Mouse (Mus musculus) kidney, embryonic 14.5 days (tissue): ENCODE measurements around the gene Slc25a35. TPM values are rescaled to one million over a fixed set of nuclear protein-coding genes. Genes with fewer than 3 reads are reported as not detected.
"Not testable (repeated sequence)": the region's sequence is repeated elsewhere in the genome, so short reads cannot be mapped to it uniquely, and the experiment has no call there.

ENCODE experiments used
- ATAC-seq: fragments of 200-750 bp; cut with Nextera tagmentation; 2 replicates; pipeline ENCODE4 v1.8.0; 2017; ENCODE audit warnings: moderate number of reproducible peaks, mild to moderate bottlenecking, moderate TSS enrichment, moderate library complexity; ENCODE audit not compliant: low FRiP score, low TSS enrichment
- H3K27ac ChIP-seq: fragments of 300-500 bp; sonication (generic); 2 replicates; pipeline ENCODE4 v1.5.1; 2014; ENCODE audit warnings: low read depth, mild to moderate bottlenecking, low read length, moderate library complexity, mixed read lengths
- H3K27me3 ChIP-seq: fragments of 300-500 bp; sonication (generic); 2 replicates; pipeline ENCODE4 v1.6.1; 2014; ENCODE audit warnings: mild to moderate bottlenecking, low read length; ENCODE audit not compliant: control insufficient read depth, insufficient read depth
- H3K36me3 ChIP-seq: fragments of 300-500 bp; sonication (generic); 2 replicates; pipeline ENCODE4 v1.6.1; 2014; ENCODE audit warnings: low read length, mixed read lengths; ENCODE audit not compliant: control insufficient read depth, insufficient read depth
- H3K4me1 ChIP-seq: fragments of 300-500 bp; sonication (generic); 2 replicates; pipeline ENCODE4 v1.6.1; 2014; ENCODE audit warnings: low read length, mixed read lengths; ENCODE audit not compliant: control insufficient read depth, insufficient read depth
- H3K4me2 ChIP-seq: fragments of 300-500 bp; sonication (generic); replicated peaks from 2 replicates; pipeline ENCODE4 v1.6.1; 2014; ENCODE audit warnings: low read depth, mild to moderate bottlenecking, low read length
- H3K4me3 ChIP-seq: fragments of 300-500 bp; sonication (generic); 2 replicates; pipeline ENCODE4 v1.5.1; 2014; ENCODE audit warnings: mild to moderate bottlenecking, low read length
- H3K9ac ChIP-seq: fragments of 300-500 bp; sonication (generic); 2 replicates; pipeline ENCODE4 v1.6.1; 2014; ENCODE audit warnings: low read depth, mild to moderate bottlenecking, low read length, moderate library complexity
- H3K9me3 ChIP-seq: fragments of 300-500 bp; sonication (generic); 2 replicates; pipeline ENCODE4 v1.6.1; 2016; ENCODE audit warnings: low read length; ENCODE audit not compliant: control insufficient read depth
- WGBS: fragments of 180-500 bp; shearing (Covaris S2); extraction: QIAGEN DNeasy Blood & Tissue Kit; methylation state at CpG from one replicate; pipeline ENCODE4 v1.1.7; 2014; 5-methylcytosine and 5-hydroxymethylcytosine counted together
- polyA plus RNA-seq: library from polyadenylated mRNA; unstranded; fragments of >200 nt; fragmentation: Nextera tagmentation; extraction: Ambion mirVana; gene quantifications from 2 replicates; pipeline ENCODE4 v1.2.1, GENCODE M21; 2014

Gene Slc25a35
- 3.4 and 4.5 TPM in 2 replicates for polyA plus RNA-seq

DNA sequence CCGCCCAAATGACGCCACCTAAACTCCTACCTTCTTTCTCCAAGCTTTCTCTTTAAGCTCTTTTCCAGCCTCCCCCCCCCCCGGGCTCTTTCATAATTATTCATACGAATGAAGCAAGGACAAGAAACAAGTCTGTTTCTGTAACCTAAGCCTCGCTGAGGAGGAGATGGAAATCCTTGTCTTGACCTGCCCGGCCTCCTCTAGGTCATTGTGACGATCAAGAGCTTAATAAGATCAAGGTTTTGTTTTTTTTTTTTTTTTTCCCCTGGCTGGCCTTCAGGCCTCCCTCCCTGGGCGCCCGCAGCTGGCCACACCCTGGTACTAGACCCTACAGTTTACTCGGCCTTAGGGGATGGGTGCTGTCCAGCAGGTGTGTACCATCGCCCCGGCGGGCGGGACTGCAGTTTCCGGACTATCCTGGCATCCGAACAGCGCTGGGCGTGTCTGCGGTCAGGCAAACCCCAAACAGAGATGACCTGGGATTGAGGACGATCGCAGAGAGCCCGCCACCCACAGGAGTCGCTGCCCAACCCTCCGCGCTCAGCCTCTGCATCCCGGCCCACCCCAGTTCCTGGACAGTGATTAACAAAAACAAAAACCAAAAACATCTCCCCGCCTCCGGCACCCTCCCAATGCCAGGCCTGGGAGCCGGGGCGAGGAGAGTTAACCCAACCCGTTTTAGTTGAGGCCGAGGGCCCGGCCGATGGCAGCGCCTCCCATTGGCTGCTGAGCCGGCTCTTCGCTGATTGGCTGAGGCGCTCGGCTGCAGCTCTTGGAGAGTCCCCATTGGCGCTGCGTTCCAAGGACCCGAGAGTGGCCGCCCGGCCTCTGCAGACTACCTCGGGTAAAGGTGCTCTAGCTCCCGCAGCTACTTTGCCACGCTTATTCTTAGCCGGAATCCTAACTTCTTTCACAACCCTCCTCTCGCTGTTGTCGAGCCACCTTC is at the start of gene Slc25a35:
Gene Slc25a35, plus strand, starts transcription at position 795 of the 946 bp plus-strand sequence.
- H3K27me3 ChIP-seq, result no peaks in the 10 kb centered on the region
- H3K9ac ChIP-seq, result peak within 1 kb of the TSS; percentile 62
- no peak within 1 kb of the TSS for H3K27ac ChIP-seq
- peaks cover 9% of the 10 kb centered on the region for H3K4me1 ChIP-seq
- H3K36me3 ChIP-seq, result no peaks in the 10 kb centered on the region
- H3K9me3 ChIP-seq, result no peaks in the 10 kb centered on the region
- ATAC-seq, result peak; percentile 96
- WGBS, result under 1% methylated on average over 50 of the region's 50 CpGs
- peak within 1 kb of the TSS; percentile 88 for H3K4me2 ChIP-seq
- H3K4me3 ChIP-seq, result peak within 1 kb of the TSS; percentile 56

DNA sequence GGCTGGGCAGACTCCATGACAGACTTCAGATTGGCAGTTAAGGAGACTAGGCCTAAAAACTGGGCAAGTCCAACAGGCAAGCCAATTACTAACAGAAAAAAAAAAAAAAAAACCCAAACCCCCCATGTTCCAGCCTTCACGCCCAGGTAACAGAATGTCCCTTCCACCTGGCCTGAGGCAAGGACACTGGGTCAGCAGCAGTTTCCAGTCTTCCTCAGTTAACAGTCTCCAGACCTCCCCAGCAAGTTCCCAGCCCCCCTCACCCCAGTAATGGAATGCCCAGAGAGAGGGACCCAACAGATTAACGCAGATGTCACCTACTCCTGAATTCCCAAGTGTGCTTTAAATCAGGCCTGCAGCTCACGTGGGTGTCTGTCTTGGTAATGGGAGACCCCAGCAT is 44.7 kb upstream of the Slc25a35 start:
- Histone ChIP-seq H3K27ac (no peak overlapping the region), H3K4me1 (peaks cover 10% of the 10 kb centered on the region), H3K4me3 (no peak overlapping the region), H3K9ac (no peak overlapping the region), H3K36me3 (no peaks in the 10 kb centered on the region), H3K4me2 (no peak overlapping the region), H3K9me3 (no peaks in the 10 kb centered on the region), H3K27me3 (no peaks in the 10 kb centered on the region)
- ATAC-seq, result no peak
- WGBS, result 49% methylated on average over 3 of the region's 3 CpGs

DNA sequence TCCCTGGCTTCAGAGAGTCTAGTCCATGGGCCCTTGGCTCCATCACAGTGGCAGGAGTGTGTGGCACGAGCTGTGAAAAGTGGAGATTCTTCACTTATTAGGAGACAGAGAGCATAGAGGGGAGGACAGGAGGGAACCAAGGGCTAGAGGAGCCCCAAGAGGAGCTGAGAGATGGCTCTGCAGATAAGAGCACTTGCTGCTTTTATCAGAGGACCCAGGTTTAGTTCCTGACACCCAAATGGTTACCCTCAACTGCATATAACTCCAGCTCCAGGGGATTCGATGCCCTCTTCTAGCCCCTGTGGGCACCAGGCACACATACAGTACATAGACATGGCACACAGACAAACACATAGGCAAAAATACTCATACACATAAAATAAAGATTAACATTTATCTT is 43.2 kb upstream of the Slc25a35 start:
- WGBS, result 83% methylated on average over 2 of the region's 2 CpGs
- Histone ChIP-seq H3K27me3 (no peaks in the 10 kb centered on the region), H3K36me3 (no peaks in the 10 kb centered on the region), H3K4me1 (peaks cover 10% of the 10 kb centered on the region), H3K4me2 (no peak overlapping the region), H3K9me3 (no peaks in the 10 kb centered on the region), H3K27ac (no peak overlapping the region), H3K9ac (no peak overlapping the region), H3K4me3 (no peak overlapping the region)
- ATAC-seq, result no peak

DNA sequence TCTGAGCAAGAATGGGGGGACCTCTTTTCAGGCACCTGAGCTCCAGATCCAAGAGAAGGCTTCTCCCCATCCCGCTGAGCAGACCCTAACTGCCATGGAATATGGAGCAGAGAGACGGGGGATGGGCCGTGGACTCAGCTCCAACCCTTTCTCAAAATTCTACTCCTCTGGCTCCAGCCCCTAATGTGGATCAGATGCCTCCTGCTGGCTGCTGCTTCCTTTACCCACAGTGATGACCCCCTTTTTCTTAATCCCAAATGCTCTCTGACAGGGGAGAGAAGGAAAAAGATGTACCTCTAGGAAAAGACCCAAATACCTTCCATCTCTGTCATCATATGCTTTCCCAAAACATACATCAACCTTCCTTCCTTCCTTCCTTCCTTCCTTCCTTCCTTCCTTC is 41.0 kb upstream of the Slc25a35 start, which contains the start of gene Odf4:
Gene Odf4, minus strand, starts transcription at position 101 of the 400 bp plus-strand sequence.
- Histone ChIP-seq H3K9ac (no peak within 1 kb of the TSS), H3K9me3 (no peaks in the 10 kb centered on the region), H3K4me3 (no peak within 1 kb of the TSS), H3K27me3 (no peaks in the 10 kb centered on the region), H3K36me3 (no peaks in the 10 kb centered on the region), H3K4me1 (peaks cover 7% of the 10 kb centered on the region), H3K4me2 (no peak within 1 kb of the TSS), H3K27ac (no peak within 1 kb of the TSS)
- no peak for ATAC-seq
- WGBS, result 84% methylated on average over 3 of the region's 3 CpGs

DNA sequence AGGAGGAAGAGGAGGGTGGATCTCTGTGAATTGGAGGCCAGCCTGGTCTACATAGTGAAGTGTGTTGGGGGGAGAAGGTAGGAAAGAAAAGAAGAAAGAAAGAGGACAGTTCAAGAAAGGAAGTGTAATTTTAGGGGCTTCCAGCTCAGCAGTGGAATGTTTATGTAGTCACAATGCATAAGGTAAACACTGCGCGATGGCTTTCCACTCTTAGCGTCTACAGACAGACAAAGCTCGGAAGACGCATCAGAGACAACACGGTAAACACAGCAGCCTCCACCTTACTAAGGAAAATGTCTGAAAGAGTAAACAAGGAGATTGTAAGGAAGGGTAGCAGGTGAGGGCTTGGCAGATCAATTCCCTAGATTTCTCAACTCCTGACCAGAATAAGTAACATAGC is 38.0 kb upstream of the Slc25a35 start:
- Histone ChIP-seq H3K4me2 (no peak overlapping the region), H3K4me1 (no peaks in the 10 kb centered on the region), H3K27ac (no peak overlapping the region), H3K36me3 (no peaks in the 10 kb centered on the region), H3K4me3 (no peak overlapping the region), H3K9ac (no peak overlapping the region), H3K9me3 (no peaks in the 10 kb centered on the region), H3K27me3 (no peaks in the 10 kb centered on the region)
- no peak for ATAC-seq
- 85% methylated on average over 6 of the region's 6 CpGs for WGBS

DNA sequence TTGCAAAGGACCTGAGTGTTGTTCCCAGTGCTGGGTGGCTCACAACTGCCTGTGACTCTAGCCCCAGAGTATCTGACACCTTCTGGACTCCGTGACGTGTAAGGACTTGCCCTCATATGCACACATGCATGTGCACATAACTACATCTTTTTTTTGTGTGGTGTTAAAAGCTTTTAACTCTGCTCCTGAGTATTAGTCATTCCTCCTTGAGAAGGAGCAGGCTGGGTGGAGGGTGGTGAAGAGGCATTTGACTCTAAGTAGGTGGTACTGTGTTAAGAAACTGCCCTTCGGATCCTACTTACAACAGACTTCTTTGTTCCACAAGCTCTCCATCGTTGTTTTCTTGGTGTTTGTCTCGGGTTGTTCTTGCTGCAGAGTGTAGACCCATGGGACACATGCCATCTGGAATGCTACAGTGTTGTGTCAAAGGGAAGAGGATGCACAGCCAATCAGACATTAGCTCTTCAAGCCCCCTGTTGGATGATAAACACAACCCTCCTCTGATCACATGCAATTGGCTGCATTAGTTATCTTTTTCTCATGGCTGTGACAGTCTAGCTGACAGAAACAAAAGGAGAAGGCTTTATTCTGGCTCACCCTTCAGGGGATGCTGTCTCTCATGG is 33.9 kb upstream of the Slc25a35 start:
- Histone ChIP-seq H3K4me2 (no peak overlapping the region), H3K4me3 (no peak overlapping the region), H3K27ac (no peak overlapping the region), H3K4me1 (no peaks in the 10 kb centered on the region), H3K9me3 (no peaks in the 10 kb centered on the region), H3K27me3 (no peaks in the 10 kb centered on the region), H3K9ac (no peak overlapping the region), H3K36me3 (no peaks in the 10 kb centered on the region)
- 77% methylated on average over 5 of the region's 5 CpGs for WGBS
- ATAC-seq, result no peak

DNA sequence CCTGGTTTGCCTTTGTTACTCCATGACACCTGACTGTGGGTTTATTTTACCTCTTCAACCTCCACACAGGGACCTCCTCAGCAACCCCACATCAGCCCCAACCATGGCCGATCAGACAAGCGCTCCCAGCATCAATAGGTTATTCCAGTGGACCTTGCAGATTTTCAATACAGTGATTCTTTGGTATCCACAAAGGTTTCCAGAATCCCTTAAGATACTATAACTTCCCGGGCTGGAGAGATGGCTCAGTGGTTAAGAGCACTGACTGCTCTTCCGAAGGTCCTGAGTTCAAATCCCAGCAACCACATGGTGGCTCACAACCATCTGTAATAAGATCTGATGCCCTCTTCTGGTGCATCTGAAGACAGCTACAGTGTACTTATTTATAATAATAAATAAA is 31.0 kb upstream of the Slc25a35 start:
- 93% methylated on average over 4 of the region's 4 CpGs for WGBS
- not testable (repeated sequence) for H3K9me3 ChIP-seq, H3K4me2 ChIP-seq, H3K4me1 ChIP-seq, H3K9ac ChIP-seq, H3K27me3 ChIP-seq, H3K27ac ChIP-seq, H3K4me3 ChIP-seq, ATAC-seq, H3K36me3 ChIP-seq

DNA sequence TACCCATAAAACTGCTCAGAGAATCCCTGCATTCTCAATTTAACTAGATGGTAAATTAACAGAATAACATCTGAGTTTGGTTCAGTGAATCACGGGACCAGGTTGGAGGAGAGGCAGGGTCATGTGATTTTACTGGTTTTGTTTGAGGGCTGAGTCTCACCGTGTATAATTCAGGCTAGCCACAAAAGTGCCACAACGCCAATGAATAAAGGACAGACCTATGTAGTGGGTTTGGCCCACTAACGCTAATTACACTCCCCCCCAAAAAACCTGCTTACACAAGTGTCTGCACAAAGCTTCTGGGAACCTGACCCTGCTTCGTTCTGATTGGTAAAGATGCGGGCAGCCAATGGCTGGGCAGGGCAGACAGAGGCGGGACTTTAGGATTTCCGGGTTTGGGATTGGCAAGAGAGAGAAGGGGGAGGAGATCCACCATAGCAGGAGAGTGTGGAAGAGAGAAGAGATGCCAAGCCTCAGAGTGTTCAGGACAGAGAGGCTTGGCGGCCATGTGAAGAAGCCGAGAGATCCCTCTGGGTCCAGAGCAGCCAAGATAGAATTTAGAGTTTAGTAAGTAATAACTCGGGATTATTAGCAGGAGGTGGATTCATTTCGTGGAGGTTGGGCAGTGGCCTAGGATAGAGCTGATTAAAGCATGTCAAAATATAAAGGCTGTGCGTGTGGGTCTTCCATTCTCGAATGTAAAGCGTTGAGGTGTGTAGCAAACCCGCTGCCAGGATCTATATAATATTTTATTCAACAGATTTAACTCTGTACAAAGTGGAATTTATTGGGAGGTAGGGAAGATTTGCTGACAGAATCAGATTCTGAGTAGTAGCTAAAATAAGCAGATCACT is 28.3 kb upstream of the Slc25a35 start:
- peak; percentile 99 for ATAC-seq
- H3K27me3 ChIP-seq, result no peaks in the 10 kb centered on the region
- peak overlapping the region; percentile 38 for H3K4me2 ChIP-seq
- 2% methylated on average over 16 of the region's 16 CpGs for WGBS
- H3K27ac ChIP-seq, result peak overlapping the region; percentile 53; the same call in 1 of the 2 replicates
- H3K4me3 ChIP-seq, result peak overlapping the region; percentile 48
- no peaks in the 10 kb centered on the region for H3K9me3 ChIP-seq
- H3K36me3 ChIP-seq, result no peaks in the 10 kb centered on the region
- H3K4me1 ChIP-seq, result peaks cover 4% of the 10 kb centered on the region; the same call in 1 of the 2 replicates
- peak overlapping the region; percentile 57; the same call in 1 of the 2 replicates for H3K9ac ChIP-seq
